In genomic region chr13:24862520-24862919, GRCm38 (mm10) we compare ENCODE assay signal across 7 mouse cellular contexts. TPM values are rescaled to one million over a fixed set of nuclear protein-coding genes. Genes with fewer than 3 reads are reported as not detected.
DNase-seq lines count a peak whose midpoint lies in the region.

No protein-coding gene starts in this region.

- DNase-seq in ovary, postnatal 14 days (ENCODE audit: low spot score), result peak; percentile 17
- DNase-seq in ovary, postnatal 10 days (ENCODE audit: low spot score), result no peak
- DNase-seq in adrenal gland, adult 8-10 months, result peak; percentile 21
- DNase-seq in embryo, embryonic 10.5 days (ENCODE audit: low spot score), result peak; percentile 42
- peak; percentile 72 to 80 for DNase-seq in kidney, postnatal 25 days
- DNase-seq in lung, adult 18-20 months, result peak; percentile 44 to 58
- DNase-seq in splenic B cell, adult 2 months (ENCODE audit: low read depth, low spot score), result peak; percentile 69

- H3K36me3 ChIP-seq in splenic B cell, adult 2 months (ENCODE audit: control insufficient read depth, insufficient read depth, low read length, poor library complexity, severe bottlenecking), result no peaks in the 10 kb centered on the region

- no peaks in the 10 kb centered on the region for H3K27me3 ChIP-seq in splenic B cell, adult 2 months (ENCODE audit: control insufficient read depth, insufficient read depth, low read length, poor library complexity, severe bottlenecking)

RNA-seq across cellular contexts. Expression of gene D130043K22Rik, which starts 17.6 kb away (rescaled TPM):
- total RNA-seq in adrenal gland, adult 8-10 months (2022), result 1 to 10 TPM in 3 of 4 experiments, under 1 TPM in 1; 0.67 to 2.9 (median 1.6) TPM

RNA-seq across cellular contexts. Expression of gene Tdp2, which starts 31.0 kb away (rescaled TPM):
- 10 to 100 TPM; 25.7 to 39.9 (median 31.0) TPM for total RNA-seq in adrenal gland, adult 8-10 months (2022)

RNA-seq across cellular contexts. Expression of gene Acot13, which starts 31.2 kb away (rescaled TPM):
- 10 to 100 TPM; 56.4 to 70.2 (median 59.6) TPM for total RNA-seq in adrenal gland, adult 8-10 months (2022)
